Mouse (Mus musculus) stomach, postnatal 0 days (tissue): ENCODE data around the gene Gng7. TPM values are rescaled to one million over a fixed set of nuclear protein-coding genes. Genes with fewer than 3 reads are reported as not detected.
"Not testable (repeated sequence)": the region's sequence is repeated elsewhere in the genome, so short reads cannot be mapped to it uniquely, and the experiment has no call there.

Experiments used
- ATAC-seq: fragments of 200-750 bp; cut with Nextera tagmentation; 2 replicates; pipeline ENCODE4 v1.8.0; 2017; ENCODE audit not compliant: low FRiP score, low TSS enrichment
- DNase-seq: peaks from one replicate; pipeline ENCODE4 v3.0.0-alpha.2; 2016; ENCODE audit warnings: low spot score
- H3K27ac ChIP-seq: fragments of 300-500 bp; sonication (generic); replicated peaks from 2 replicates; pipeline ENCODE4 v1.5.1; 2014; ENCODE audit warnings: mild to moderate bottlenecking, control low read depth
- H3K27me3 ChIP-seq: fragments of 300-500 bp; sonication (generic); 2 replicates; pipeline ENCODE4 v1.6.1; 2014; ENCODE audit warnings: low read length; ENCODE audit not compliant: control insufficient read depth, insufficient read depth
- H3K36me3 ChIP-seq: fragments of 300-500 bp; sonication (generic); 2 replicates; pipeline ENCODE4 v1.6.1; 2014; ENCODE audit warnings: low read length, mixed read lengths; ENCODE audit not compliant: control insufficient read depth, insufficient read depth
- H3K4me1 ChIP-seq: fragments of 300-500 bp; sonication (generic); replicated peaks from 2 replicates; pipeline ENCODE4 v1.6.1; 2014; ENCODE audit warnings: antibody characterized with exemption; ENCODE audit not compliant: control insufficient read depth, insufficient read depth
- H3K4me2 ChIP-seq: fragments of 300-500 bp; sonication (generic); replicated peaks from 2 replicates; pipeline ENCODE4 v1.6.1; 2014; ENCODE audit warnings: low read depth, mild to moderate bottlenecking, control low read depth, moderate library complexity
- H3K4me3 ChIP-seq: fragments of 300-500 bp; sonication (generic); 2 replicates; pipeline ENCODE4 v1.5.1; 2014; ENCODE audit warnings: low read depth, low read length, control low read depth
- H3K9ac ChIP-seq: fragments of 300-500 bp; sonication (generic); 2 replicates; pipeline ENCODE4 v1.6.1; 2014; ENCODE audit warnings: mild to moderate bottlenecking, low read length, control low read depth, mixed read lengths
- H3K9me3 ChIP-seq: fragments of 300-500 bp; sonication (generic); 2 replicates; pipeline ENCODE4 v1.6.1; 2016; ENCODE audit warnings: low read length; ENCODE audit not compliant: control insufficient read depth
- CTCF ChIP-seq: IDR thresholded peaks from 2 replicates; pipeline ENCODE4 v1.5.1; 2016; ENCODE audit warnings: antibody characterized with exemption, low read depth, mild to moderate bottlenecking, moderate library complexity
- EP300 ChIP-seq: optimal IDR thresholded peaks from 2 replicates; pipeline ENCODE3; 2016; ENCODE audit warnings: antibody characterized with exemption
- WGBS: fragments of 180-500 bp; shearing (Covaris S2); extraction: QIAGEN DNeasy Blood & Tissue Kit; methylation state at CpG from one replicate; pipeline ENCODE4 v1.1.7; 2014; 5-methylcytosine and 5-hydroxymethylcytosine counted together
- polyA plus RNA-seq: library from polyadenylated mRNA; unstranded; fragments of >200 nt; fragmentation: Nextera tagmentation; extraction: Ambion mirVana; gene quantifications from 2 replicates; pipeline ENCODE4 v1.2.1, GENCODE M21; 2015

The Gng7 gene
- polyA plus RNA-seq, 1 experiment from 2014 or later: 1.3 TPM

- DNase-seq: no peak
- H3K4me1 ChIP-seq: peaks cover 5% of the 10 kb centered on the region; the same call in 1 of the 2 replicates
- TF ChIP-seq EP300 (no peak), CTCF (no peak)
- ATAC-seq: no peak
- no peak overlapping the region for H3K4me2 ChIP-seq
- H3K27ac ChIP-seq: no peak overlapping the region; the same call in 1 of the 2 replicates
- H3K9ac ChIP-seq: peak overlapping the region; percentile 9; the same call in 1 of the 2 replicates
- H3K9me3 ChIP-seq: no peaks in the 10 kb centered on the region
- H3K4me3 ChIP-seq: no peak overlapping the region
- 85% methylated on average over 23 of the region's 23 CpGs for WGBS
- H3K36me3 ChIP-seq: no peaks in the 10 kb centered on the region
- H3K27me3 ChIP-seq: no peaks in the 10 kb centered on the region
These were observed 42.8 kb upstream of the Gng7 start for GRCm38 (mm10) chr10:81057406-81058130.

GRCm38 (mm10) chr10:81055802-81056340 lies 41.1 kb upstream of the Gng7 start:
- not testable (repeated sequence) for H3K4me3 ChIP-seq, H3K4me2 ChIP-seq, H3K9me3 ChIP-seq, DNase-seq, H3K27ac ChIP-seq, H3K4me1 ChIP-seq, H3K27me3 ChIP-seq, H3K9ac ChIP-seq, ATAC-seq
- WGBS: 77% methylated on average over 11 of the region's 11 CpGs
- H3K36me3 ChIP-seq: peaks cover 12% of the 10 kb centered on the region

- no peak overlapping the region for H3K4me3 ChIP-seq
- ATAC-seq: no peak
- peaks cover 5% of the 10 kb centered on the region; the same call in 1 of the 2 replicates for H3K4me1 ChIP-seq
- H3K9ac ChIP-seq: no peak overlapping the region
- H3K27me3 ChIP-seq: no peaks in the 10 kb centered on the region
- TF ChIP-seq CTCF (no peak), EP300 (no peak)
- no peaks in the 10 kb centered on the region for H3K9me3 ChIP-seq
- H3K27ac ChIP-seq: no peak overlapping the region
- peaks cover 17% of the 10 kb centered on the region for H3K36me3 ChIP-seq
- WGBS: 86% methylated on average over 6 of the region's 6 CpGs
- H3K4me2 ChIP-seq: no peak overlapping the region
- no peak for DNase-seq
These were observed 40.4 kb upstream of the Gng7 start for GRCm38 (mm10) chr10:81055169-81055568.

- H3K27ac ChIP-seq: no peak overlapping the region
- H3K9me3 ChIP-seq: no peaks in the 10 kb centered on the region
- no peaks in the 10 kb centered on the region for H3K27me3 ChIP-seq
- WGBS: 90% methylated on average over 5 of the region's 5 CpGs
- ATAC-seq (no peak), DNase-seq (no peak)
- no peak overlapping the region for H3K4me3 ChIP-seq
- peaks cover 38% of the 10 kb centered on the region for H3K36me3 ChIP-seq
- no peak overlapping the region for H3K9ac ChIP-seq
- TF ChIP-seq CTCF (no peak), EP300 (no peak)
- H3K4me1 ChIP-seq: no peaks in the 10 kb centered on the region
- no peak overlapping the region for H3K4me2 ChIP-seq
These were observed 37.8 kb upstream of the Gng7 start for GRCm38 (mm10) chr10:81052577-81052976.

- no peak for TF ChIP-seq CTCF
- no peak for TF ChIP-seq EP300
- Histone ChIP-seq H3K27me3 (no peaks in the 10 kb centered on the region), H3K27ac (no peak overlapping the region), H3K4me1 (no peaks in the 10 kb centered on the region), H3K4me2 (no peak overlapping the region), H3K36me3 (peaks cover 45% of the 10 kb centered on the region), H3K9ac (no peak overlapping the region), H3K9me3 (no peaks in the 10 kb centered on the region), H3K4me3 (no peak overlapping the region)
- DNase-seq (no peak), ATAC-seq (no peak)
- WGBS: 93% methylated on average over 6 of the region's 6 CpGs
These were observed 36.4 kb upstream of the Gng7 start for GRCm38 (mm10) chr10:81051133-81051532.

- Histone ChIP-seq H3K4me1 (no peaks in the 10 kb centered on the region), H3K27me3 (no peaks in the 10 kb centered on the region), H3K9me3 (no peaks in the 10 kb centered on the region), H3K4me2 (no peak overlapping the region), H3K4me3 (no peak overlapping the region), H3K9ac (no peak overlapping the region), H3K27ac (no peak overlapping the region), H3K36me3 (peaks cover 49% of the 10 kb centered on the region)
- ATAC-seq (no peak), DNase-seq (no peak)
- TF ChIP-seq EP300 (no peak), CTCF (peak; percentile 60)
- WGBS: 90% methylated on average over 4 of the region's 4 CpGs
These were observed 35.9 kb upstream of the Gng7 start for GRCm38 (mm10) chr10:81050645-81051044.

GRCm38 (mm10) chr10:81045246-81045645 lies 30.5 kb upstream of the Gng7 start:
- not testable (repeated sequence) for ATAC-seq, H3K9ac ChIP-seq, H3K27ac ChIP-seq, H3K4me3 ChIP-seq, H3K27me3 ChIP-seq, H3K4me2 ChIP-seq, H3K4me1 ChIP-seq, DNase-seq, H3K9me3 ChIP-seq
- peaks cover 40% of the 10 kb centered on the region for H3K36me3 ChIP-seq
- 86% methylated on average over 13 of the region's 14 CpGs for WGBS
